Mouse (Mus musculus) cerebellum, adult 2 months (tissue): ENCODE measurements around the gene Gtsf1l.

Experiments used
- CTCF ChIP-seq: fragments of 200-500 bp; IDR thresholded peaks from 2 replicates; pipeline ENCODE4 v1.5.1; 2011; ENCODE audit warnings: low read depth, mild to moderate bottlenecking, control low read depth, low read length, moderate library complexity, borderline replicate concordance; ENCODE audit not compliant: insufficient read depth
- POLR2A ChIP-seq: fragments of 200-500 bp; IDR thresholded peaks from 2 replicates; pipeline ENCODE4 v1.6.1; 2011; ENCODE audit warnings: low read length, control low read depth, borderline replicate concordance; ENCODE audit not compliant: insufficient read depth

- TF ChIP-seq CTCF (no peak), POLR2A (no peak)
Observed at GRCm38 (mm10) chr2:163082591-163082990, 5.1 kb downstream of the Gtsf1l start.
